Mouse (Mus musculus): Measurements from ENCODE around the gene Cdca5.
A peak's percentile ranks its signal among the peaks of the same experiment; 100 is the strongest.
"Not testable (repeated sequence)": the region's sequence is repeated elsewhere in the genome, so short reads cannot be mapped to it uniquely, and the experiment has no call there.

Cdca5 gene

DNA sequence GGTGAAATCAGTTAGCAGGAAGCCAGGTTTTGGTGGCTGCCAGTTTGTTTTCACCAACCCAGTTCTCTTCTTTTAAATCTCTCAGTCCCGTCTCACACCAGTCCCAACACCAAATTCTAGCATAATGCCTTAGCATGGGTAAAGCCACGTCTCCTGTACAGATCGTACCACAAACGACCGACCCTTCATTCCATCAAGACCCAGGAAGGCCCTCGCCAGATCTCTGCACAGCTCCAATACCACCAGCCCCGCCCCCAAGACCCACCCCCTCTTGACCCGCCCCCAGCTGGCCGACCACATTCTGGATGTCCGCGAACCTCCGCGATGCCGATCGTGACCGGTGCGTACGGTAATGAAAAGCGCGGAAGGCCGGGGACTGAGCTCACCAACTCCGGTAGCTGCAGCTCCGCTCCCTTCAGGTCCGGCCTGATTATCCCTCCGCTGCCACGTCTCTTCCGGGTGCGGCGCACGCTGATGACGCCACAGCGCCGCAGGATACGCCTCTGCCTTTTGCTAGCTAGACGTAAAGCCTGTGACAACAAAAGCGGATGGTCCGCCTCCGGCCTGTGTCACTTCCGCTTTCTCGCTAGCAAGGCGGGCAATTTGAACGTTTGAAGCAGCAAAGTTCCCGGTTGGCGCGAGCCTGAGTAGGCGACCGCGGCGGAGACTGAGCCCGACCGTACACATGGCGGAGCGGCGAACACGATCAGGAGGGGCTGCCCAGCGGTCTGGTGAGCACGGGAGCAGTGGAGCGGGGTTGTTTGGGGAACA is at the start of gene Cdca5, which contains the start of gene Zfpl1:
Cdca5 (plus strand) TSS at position 506 of the 771 bp plus-strand sequence.
Zfpl1 (minus strand) TSS at position 479 of the 771 bp plus-strand sequence.
- DNase-seq (ENCODE audit: low read depth) = peak; percentile 92

DNA sequence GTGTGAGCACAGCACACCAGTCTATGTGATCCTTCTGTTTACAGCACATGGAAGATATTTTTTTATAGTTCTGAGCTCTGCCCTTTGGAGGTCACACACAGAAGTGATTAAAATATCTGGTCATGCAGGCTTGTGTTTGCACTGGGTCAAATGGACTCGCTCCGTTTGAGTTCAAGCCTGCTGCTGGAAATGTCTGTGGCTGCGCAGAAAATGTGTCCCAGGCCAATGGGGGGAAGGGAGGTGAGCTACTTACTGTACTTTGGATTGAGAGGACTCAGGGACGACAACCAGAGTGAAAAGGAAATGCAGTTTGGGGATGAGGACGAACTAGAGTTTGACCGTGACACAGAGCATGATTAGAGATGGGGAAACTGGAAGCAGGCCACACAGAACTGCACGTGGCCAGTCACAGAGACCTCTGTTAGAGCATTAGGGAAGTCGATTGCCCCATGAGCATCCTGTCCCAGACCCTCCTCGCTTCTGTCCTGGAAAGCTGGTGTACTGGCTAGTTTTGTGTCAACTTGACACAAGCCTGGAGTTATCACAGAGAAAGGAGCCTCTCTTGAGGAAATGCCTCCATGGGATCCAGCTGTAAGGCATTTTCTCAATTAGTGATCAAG is 48.7 kb upstream of the Cdca5 start:
- DNase-seq (ENCODE audit: low read depth) = no peak

DNA sequence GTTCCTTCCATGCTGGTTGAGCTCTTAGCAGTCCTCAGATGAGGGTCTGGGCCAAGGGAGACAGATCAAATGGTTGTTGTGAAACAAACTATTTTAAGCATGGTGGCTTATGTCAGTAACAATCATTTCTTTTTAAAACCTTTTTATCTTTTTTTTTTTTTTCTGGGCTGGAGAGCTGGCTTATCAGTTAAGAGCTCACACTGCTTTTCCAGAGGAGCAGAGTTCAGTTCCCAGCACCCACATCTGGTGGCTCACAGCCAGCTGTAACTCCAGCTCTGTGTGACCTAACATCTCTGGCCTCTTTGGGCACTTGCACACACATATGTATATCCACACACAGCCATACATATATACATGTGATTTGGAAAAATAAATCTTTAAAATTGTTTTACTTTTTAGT is 47.1 kb upstream of the Cdca5 start:
- DNase-seq (ENCODE audit: low read depth) = no peak

DNA sequence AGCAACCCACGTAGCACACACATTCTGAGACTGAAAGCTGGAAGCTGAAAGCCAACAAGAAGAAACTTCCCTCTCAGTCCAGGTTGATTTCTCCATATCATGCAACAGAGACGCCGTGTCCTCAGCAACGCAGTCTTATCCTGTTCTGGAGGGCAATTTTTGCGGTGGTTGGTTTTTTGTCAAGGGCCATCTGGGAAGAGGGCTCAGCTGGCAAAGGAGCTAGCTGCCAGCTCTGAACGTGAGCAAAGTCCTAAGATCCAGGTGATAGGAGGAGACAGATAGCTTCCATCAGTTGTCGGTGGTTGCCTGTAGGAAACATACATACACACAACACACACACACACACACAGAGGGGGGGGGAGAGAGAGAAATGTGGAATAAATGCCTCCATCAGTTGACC is 46.5 kb upstream of the Cdca5 start:
- no peak for DNase-seq (ENCODE audit: low read depth)

DNA sequence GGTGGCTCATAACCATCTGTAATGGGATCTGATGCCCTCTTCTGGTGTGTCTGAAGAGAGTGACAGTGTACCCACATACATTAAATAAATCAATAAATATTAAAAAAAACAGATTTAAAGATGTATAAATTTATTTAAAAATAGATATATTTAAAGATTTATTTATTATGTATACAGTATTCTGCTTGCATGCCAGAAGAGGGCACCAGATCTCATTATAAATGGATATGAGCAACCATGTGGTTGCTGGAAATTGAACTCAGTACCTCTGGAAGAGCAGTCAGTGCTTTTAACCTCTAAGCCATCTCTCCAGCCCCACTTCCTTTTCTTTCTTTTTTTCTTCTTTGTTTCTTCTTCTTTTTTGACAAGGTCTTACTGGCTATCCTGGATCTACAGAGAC is 44.8 kb upstream of the Cdca5 start:
- DNase-seq (ENCODE audit: low read depth) = no peak

DNA sequence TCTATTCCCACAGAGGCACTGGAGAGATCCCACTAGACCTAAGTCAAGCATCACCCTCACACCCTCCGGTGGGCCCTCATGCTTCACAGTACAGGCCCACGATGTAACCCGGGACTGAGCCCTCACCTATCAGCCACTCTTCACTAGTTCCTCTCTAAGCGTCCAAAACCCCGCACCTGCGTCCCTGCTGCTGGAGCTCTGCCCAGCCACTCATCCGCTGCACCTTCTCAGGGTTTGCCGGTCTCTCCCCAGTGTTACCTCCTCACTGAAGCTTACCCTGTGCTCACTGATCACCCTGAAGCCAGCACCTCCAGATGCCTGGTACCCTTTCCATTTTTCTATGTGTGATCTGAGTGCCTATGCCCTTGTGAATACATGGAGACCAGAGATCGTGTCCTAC is 42.5 kb upstream of the Cdca5 start:
- no peak for DNase-seq (ENCODE audit: low read depth)

DNA sequence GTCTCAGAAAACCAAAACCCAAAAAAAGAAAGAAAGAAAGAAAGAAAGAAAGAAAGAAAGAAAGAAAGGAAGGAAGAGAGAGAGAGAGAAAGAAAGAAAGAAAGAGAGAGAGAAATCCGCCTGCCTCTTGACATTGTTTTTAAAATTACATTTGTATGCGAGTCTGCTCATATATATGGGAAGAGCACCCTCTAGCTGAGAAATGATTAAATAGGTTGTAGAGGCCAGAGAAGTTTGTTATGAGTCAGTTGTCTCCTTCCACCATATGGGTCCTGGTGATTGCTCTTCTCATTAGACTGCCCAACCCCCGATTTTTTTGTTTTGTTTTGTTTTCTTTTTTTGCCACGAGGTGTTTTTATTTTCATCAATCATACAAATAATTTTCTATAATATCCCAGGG is 40.7 kb upstream of the Cdca5 start:
- not testable (repeated sequence) for DNase-seq (ENCODE audit: low read depth)

DNA sequence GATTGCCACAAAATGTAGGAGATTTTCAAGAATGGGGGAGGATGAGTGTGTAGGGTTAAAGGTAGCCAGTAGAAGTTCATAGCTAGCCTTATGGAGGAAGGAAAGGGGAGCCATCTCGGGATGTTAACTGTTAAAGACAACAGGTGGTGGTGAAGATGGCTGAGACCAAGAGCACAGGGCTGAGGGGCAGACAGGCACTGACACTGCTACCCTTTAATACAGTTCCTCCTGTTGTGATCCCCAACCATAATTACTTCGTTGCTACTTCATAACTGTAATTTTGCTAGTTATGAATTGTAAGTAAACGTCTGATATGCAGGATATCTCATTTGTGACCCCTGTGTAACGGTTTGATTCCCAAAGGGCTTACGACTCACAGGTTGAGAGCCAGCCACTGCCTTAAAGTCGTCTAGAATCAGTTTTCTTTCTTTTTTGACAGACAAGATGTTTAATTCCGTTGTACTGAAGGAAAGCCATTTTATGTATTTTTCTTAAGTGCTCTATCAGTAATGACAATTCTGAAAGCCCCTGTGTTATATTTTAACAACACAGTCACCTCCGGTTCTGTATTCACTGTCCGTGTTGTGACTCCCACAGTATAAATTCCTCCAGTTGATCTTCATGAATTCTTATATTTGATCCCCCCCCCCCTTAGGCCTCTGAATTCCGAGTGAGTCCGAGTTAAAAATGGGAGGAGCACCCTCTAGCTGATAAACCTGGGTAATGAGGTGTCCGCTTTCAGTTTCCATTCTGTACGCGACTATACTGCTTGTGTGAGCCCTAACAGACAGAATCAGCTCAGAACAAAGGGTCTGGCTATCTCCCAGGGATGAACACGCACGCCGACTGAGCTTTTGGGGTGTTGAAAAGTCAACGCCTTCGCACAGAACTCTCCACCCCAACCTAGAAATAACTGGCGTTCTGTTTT is 39.2 kb upstream of the Cdca5 start:
- no peak for DNase-seq (ENCODE audit: low read depth)

DNA sequence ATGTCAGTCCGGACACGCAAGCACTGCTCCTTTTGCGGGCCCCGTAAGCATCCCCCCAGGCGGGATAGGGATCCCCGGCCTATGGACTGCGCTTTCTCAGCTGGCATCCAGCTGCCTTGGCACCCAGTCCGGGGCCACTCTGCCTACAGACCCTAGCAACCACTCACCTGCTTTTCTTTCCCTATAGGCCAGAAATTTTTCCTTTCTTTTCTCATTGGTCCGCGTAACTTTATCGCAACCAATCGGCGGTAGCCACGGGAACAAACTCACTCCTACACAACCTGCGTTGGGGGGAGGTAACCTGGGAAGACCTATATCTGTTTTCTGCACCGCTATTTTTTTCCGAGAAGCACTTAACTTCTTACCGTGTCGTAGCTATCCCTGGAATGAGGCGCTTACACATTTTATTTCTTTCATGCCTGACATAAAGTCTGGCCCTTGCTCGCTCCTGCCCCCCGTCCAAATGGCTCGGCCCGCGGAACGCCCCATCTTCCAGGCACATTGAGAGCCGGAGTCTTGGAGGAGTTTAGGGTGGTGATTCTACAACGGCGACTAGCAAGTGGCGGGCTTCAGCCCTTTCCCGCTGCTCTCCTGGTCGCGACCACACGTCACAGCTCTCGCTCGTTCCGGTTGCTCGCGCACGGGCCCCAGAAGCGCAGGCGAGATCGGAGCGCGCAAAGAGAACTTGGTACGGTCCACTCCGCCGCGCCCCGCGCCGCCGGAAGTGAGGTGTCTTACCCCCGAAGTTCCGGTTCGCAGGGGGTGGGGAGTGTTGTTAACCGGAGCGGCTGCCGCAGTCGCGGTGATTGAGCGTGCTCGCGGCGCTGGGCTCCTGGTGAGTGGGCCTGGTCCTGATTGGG is 38.3 kb upstream of the Cdca5 start, which contains the start of gene Syvn1:
Syvn1 (plus strand) TSS at position 283 of the 860 bp plus-strand sequence.
- DNase-seq (ENCODE audit: low read depth) = peak; percentile 91

DNA sequence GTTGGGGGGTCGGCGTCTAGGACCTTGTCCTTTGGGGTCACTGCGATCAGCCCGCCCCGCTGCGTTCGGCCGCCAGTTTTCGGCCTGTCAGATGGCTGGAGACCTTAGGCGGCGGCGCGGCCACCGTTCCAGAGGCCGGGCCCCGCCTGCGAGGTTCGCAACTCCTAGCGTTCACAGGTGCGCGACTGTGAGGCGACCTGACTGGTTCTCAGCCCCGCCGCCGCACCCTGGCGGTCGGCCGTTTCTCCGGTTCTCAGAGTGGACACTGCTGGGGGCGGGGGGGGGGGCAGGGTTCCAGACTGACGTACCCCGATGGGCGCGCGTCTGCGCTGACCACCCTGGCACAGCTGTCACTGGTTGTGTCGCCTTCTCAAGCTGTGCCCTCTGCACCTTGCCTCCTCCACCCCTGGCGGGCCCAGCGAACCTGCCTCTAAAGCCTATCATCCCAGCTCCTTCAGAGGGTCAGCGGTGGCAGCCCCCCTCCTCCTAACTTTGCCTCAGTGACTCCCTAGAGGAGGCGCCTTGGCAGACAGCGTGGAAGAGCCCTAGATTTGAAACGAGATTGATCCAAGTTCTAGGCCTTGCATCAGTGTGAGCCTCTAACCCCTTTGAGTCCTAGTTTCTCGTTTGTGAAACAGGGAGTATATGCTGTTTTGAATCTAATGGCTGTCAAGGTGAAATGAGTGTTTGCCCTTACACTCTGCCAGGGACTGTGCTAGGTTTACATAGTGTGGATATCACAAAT is 37.5 kb upstream of the Cdca5 start:
- no peak for DNase-seq (ENCODE audit: low read depth)

DNA sequence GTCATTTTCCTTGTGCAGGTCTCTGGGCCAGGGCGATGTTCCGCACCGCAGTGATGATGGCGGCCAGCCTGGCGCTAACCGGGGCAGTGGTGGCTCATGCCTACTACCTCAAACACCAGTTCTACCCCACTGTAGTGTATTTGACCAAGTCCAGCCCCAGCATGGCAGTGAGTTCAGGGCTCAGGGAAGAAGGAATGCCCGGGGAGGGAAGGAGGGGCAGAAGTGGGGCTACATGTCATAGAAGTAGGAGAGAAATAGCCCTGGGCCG is 37.0 kb upstream of the Cdca5 start:
- DNase-seq (ENCODE audit: low read depth) = no peak

DNA sequence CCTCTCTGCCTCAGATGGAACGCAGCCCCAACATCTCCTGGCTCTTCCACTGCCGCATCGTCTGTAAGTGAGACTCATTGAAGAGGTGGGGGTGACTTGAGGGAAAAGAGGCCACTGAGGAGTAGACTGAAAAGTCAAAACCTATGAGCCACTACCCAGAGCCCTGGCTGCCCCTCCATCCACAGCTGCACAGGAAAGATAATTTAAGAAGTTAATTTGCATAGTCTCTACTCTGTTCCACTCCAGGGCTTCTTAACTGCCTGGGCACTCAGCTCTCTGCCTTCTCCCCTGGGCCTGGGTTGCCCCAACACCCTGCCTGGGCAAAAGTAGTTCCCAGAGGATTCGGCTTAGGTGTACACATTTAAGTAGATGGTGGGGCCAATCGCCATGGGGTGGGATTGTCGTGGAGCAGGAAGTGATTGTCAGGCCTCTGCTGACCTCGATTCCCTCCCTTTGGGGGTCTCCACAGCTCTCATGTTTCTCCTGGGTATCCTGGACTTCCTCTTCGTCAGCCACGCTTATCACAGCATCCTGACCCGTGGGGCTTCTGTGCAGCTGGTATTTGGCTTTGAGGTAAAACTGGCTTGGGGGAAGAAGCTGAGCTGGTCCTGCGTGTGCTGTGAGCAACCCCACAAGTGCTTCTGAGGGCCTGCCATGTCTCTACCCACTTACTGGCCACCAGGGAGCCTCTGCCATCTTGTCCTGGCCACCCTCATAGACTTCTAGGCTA is 35.9 kb upstream of the Cdca5 start:
- no peak for DNase-seq (ENCODE audit: low read depth)

DNA sequence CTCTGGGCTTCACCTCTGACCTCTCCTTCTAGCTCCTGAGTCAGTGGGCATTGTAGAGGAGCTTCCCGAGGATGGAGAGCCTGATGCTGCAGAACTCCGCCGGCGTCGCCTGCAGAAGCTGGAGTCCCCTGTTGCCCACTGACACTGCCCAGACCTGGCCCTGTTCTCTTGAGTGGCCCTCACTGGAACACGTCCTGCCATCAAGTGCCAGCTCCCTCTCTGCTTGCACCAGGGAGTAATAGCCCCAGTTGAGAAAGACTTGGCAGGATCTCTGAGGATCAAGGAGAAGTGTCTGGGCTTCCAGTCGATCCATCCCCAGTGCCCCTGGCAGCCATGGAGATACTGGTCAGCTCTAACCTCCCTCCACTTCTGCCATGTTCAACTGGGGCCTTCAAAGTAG is 32.3 kb upstream of the Cdca5 start:
- no peak for DNase-seq (ENCODE audit: low read depth)

DNA sequence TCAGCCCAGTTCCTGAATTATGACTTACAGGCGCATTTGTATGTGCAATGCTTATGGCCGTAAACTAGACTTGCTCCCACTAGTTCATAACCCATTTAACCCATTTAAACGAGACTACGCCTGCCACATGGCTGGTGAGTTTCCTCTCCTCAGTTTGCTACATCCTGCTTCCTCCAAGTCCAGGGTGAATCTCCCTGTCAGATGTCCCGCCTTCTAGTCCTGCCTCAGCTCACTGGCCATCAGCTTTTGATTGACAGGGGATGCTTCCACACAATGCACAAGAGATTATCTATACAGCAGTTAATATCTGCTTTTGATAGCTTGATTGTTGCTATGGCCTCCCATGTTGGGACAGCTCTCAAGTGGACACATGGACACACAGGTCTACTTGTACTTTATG is 30.5 kb upstream of the Cdca5 start:
- no peak for DNase-seq (ENCODE audit: low read depth)

DNA sequence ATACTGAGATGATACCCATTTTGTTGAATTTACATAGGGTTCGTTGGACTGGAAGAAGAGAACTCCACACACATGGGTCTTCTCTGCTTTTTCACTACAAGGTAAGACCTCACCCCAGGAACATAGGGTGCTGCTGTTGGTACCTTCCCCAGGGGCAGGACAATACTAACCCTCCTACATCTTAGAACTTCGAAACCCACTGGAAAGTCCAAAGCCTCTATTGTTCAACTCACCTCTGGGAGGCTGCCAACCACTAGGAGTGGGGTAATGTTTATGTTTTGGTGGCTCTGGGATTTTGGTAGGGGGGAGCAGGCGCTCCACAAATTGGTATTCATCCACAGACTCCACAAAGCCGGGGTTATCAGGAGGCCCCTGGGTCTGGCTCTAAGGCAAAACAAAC is 28.1 kb upstream of the Cdca5 start:
- no peak for DNase-seq (ENCODE audit: low read depth)

DNA sequence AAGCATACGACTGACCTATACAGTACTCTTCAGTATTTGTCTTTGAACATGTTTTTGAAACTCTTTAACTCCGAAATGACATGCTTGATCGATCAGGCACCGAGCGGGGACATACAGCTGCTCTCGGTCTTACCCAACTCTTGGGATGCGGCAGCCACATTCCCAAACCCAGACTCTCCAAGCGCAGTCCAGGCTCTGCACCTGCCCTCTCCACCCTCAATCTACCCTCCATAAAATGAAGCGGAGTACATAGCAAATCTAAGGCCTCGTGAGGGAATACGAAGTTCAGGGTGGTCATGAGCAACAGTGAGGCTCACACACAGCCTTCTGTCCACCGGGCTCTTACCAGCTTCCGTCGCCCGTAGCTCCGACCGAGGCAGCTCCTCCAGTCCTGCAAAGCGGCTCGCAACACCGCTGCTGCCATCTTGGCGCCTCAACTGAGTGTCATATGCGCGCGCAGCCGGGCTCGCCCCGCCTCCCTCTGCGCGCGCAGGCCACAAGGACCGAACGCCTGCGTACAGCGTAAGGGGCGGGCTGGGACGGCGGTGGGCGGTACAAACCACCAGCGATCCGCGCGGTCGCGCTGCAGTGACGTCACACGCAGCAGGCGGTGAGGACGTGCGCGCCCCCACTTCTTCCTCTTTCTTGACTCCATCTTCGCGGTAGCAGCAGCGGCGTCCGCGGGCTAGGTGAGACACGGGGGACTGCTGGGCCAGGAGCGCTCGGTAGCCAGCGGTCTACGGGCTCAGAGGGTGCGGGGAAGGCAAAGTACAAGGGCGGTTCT is 27.3 kb upstream of the Cdca5 start, which contains the start of the genes Mrpl49 and Fau:
Mrpl49 (minus strand) TSS at position 473 of the 784 bp plus-strand sequence.
Fau (plus strand) TSS at position 532 of the 784 bp plus-strand sequence.
- peak; percentile 91 for DNase-seq (ENCODE audit: low read depth)

DNA sequence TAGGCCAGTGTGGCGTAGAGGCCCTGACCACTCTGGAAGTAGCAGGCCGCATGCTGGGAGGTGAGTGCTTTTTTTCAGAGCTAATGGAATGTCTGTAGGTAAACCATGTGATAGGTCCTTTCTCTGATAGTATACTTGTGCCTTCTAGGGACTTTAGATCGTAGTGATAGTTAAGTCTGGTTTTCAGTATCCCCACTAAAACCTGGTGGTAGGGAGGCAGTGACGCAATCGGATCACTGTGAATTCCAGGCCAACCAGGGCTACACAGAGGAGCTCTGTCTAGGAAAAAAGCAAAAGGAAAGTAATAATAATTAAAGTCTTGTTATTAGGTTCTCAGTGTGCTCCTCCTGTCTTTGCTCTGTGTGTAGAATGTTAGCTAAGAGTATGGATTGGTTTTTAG is 26.3 kb upstream of the Cdca5 start:
- DNase-seq (ENCODE audit: low read depth) = no peak

DNA sequence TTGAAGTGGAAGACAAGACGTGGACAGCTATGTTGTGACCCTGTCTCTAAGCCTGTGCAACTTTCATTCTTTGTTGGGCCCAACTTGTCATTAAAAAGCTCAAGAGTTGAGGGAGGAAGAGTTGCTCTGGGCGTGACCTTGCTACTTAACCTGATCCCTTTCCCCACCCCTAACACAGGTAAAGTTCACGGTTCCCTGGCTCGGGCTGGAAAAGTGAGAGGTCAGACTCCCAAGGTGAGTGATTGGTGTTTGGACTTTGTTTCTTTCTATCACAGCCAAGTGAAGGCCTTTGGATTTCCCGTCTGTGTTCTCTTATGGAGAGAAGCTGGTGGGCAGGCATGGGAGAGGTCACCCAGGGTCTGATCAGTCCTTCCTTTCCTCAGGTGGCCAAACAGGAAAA is 25.8 kb upstream of the Cdca5 start:
- no peak for DNase-seq (ENCODE audit: low read depth)

DNA sequence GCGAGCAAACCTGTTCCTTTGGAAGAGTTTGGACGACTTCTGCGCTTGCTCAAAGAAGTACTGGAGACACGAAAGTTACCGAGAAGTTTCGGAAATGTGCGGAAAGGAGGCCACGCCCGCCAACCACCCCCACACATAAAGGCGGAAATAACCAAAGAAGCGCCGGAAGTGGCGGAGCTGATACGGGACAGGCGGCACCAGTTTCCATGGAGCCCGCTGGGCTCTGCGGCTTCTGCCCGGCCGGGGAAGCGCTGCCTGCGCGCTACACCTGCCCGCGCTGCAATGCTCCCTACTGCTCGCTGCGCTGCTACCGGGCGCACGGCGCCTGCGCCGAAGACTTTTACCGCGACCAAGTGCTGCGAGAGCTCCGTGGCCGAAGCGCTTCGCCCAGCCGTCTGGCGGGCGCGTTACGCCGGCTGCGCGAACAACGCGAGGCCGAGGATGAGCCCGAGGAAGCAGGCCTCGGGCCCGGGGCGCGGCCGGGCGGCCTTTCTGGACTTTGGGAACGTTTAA is 23.7 kb upstream of the Cdca5 start, which contains the start of gene Znhit2:
Znhit2 (plus strand) TSS at position 172 of the 513 bp plus-strand sequence.
- peak; percentile 91 for DNase-seq (ENCODE audit: low read depth)
